Comparison of ENCODE assay signal across 11 mouse cellular contexts in the genomic region with DNA sequence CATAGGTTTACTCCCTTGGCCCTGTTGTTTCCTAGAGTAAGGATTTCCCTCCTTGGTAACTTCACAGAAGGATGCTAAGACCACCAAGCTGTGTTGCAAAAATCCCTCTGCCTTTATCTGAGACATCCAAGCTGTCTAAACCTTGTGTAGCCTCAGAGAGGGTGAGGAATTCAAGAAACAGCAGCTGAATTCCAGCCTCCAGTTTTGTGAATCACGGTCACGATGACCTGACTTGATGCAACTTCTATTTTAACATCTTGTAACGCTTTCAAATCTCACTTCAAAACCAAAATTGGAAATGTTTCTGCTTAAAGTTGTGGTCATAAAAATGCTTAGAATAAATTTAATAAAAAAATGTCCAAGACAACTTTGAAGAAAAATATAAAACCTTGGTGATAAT.
"Had no signal": no experiment of that assay in that cellular context is flagged by ENCODE, and none has a peak within 500 bp of the region (broad histone marks: within the 10 kb centered on the region; RNA-seq: fewer than 3 reads in every experiment).

No protein-coding gene starts in this region.

- DNase-seq: kidney, adult 11 months; kidney, adult 8-10 months; kidney, postnatal 10 days; kidney, postnatal 36 days; layer of hippocampus, postnatal 36 days; liver; lung, adult 18-20 months; lung, postnatal 14 days; lung, postnatal 4 days; midbrain, embryonic 14.5 days; thymus, postnatal 25 days had no signal
